Mouse (Mus musculus) adrenal gland, postnatal 25 days (tissue): ENCODE results near the gene Slc45a3. TPM values are rescaled to one million over a fixed set of nuclear protein-coding genes. Genes with fewer than 3 reads are reported as not detected.

Source experiments
- DNase-seq: peaks from one replicate; pipeline ENCODE4 v3.0.0; 2021; ENCODE audit warnings: mixed read lengths
- total RNA-seq: library from RNA; stranded (reverse); gene quantifications from 2 replicates; pipeline ENCODE4 v1.2.3, GENCODE M21; 2021

Gene Slc45a3
- total RNA-seq, 1 experiment from 2014 or later, result 12.6 TPM

GRCm38 (mm10) chr1:131995062-131995461 lies 32.3 kb downstream of the Slc45a3 start:
- DNase-seq, result peak; percentile 56

GRCm38 (mm10) chr1:132000506-132000905 lies 37.7 kb downstream of the Slc45a3 start:
- no peak for DNase-seq

DNA sequence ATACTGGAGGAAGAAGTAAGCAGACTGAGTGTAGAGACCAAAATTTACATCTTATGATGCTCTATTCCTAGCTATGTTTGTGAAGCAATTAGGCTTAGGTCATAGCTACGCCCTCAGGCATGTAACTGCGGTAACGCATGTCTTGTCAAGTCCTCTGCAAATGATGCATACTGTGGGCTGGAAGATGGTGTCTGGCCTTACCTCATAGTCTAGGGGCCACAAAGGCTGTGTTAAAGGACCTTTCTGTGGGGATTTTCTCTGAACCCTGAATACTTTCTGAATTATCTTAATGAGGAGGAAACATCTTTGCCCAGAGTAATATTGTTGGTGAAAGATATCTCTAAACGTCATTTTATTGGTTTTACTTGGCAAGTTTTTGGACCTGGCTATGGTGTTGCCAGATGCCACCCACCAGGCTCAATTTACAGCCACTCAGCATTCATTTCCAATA lies 39.1 kb downstream of the Slc45a3 start:
- DNase-seq, result no peak

DNA sequence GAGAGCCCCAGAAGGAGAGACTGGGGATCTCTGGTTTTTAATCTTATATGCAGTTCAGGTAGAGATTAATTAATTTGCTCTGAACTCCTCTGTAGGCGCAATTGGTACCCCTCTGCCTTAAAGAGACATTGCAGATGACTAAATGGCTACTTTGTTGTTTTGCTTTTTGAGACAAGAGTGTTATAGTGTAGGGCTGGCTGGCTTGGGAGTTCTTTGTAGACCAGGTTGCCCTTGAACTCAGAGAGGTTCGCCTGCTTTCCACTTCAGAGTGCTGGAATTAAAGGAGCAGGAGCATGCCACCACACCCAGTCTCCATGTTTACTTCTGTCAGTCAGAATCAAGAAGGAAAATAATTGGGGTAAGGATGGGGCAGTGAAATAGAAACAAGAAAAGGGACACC lies 40.3 kb downstream of the Slc45a3 start:
- no peak for DNase-seq

DNA sequence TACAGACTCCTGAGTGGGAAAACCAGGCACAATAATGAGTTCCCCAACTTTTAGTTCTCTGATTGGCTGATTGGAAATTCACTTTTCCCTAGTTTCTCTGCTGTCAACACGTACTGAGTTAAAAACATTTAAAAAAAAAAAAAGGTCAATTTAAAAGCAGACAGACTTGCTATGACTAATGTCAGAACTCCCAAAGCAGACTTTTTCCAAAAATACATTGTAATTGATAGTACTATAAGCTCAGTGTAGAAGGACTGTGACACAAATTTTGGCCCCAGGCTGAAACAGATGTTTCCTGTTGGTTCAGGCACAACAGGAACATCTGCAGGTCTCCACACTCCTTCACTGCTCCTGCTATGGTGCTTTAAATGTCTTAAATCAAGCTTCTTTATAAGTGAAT lies 41.0 kb downstream of the Slc45a3 start:
- DNase-seq, result no peak

DNA sequence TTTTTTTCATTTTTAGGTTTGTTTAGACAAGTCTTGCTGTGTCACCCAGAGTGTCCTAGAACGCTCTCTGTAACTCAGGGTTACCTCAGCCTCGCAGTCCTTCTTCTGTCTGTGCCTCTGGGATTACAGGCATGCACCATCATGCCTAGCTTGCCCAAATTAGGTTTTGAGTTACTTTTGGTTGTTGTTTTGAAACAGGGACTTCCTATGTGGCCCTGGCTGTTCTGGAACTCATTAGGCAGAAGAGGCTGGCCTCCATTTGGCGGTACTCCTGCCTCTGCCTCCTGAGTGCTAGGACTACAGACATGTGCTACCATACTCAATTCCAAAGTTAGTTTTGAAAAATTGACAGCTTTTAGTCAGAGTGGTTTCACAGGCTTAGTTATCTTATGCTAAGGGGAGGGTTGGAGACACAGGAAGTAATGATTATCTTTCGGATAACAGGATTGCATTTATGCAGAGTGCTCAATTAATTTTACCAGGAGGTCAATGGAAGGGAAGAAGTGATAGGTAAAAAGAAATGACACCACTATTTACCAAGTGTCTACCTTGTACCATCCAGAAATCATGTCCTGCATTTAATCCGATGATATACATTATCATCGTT lies 41.9 kb downstream of the Slc45a3 start:
- no peak for DNase-seq

- no peak for DNase-seq
Observed at GRCm38 (mm10) chr1:132005466-132005865, 42.7 kb downstream of the Slc45a3 start.

GRCm38 (mm10) chr1:132006046-132006445 lies 43.3 kb downstream of the Slc45a3 start:
- DNase-seq, result peak; percentile 16

DNA sequence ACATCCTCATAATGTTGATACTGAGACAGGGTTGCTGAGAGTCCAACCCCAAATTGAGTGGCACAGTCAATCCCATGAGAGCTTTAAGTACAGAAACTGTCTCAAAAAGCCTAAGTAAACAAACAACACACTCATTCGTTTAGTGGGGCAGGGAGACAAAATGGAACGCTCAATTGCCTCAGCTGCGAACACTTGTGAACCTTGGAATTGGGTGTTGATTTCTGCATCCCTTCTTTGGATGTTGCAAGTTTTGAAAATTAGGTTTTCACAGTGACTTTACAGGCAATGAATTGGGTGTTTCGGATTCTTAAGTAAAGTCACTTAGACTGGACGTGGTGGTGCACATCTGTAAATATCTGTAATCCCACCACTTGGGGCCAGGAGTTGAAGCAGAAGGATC lies 44.0 kb downstream of the Slc45a3 start:
- DNase-seq, result no peak

DNA sequence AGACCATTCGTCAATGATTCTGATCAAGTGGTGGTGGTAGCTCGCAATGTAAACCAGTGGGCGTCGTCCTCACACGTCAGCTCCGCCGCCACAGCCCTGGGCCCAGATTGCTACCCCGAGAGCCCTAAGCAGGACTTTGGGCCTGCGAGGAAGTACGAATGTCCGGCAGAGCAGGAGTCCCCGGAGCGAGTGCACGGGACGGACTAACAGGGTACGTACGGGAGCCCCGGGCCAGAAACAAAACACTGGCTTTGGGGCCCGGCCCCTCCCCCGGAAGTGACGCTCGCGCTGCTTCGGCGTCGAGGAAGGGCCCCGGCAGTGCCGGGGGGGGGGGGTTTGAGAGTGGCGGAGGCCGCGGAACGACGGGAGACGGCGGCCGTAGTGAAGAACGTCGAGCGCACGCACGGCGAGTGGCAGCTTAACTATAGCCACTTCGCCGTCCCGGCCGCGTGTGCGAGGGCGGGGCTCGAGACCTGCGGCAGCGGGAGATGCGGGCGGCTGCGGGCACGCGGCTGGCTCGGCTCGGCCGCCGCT lies 44.6 kb downstream of the Slc45a3 start, which contains the start of gene Elk4:
TSS of gene Elk4 (plus strand) at position 326 of the 534 bp plus-strand sequence.
- peak; percentile 94 for DNase-seq

GRCm38 (mm10) chr1:132007828-132008827 lies 45.4 kb downstream of the Slc45a3 start:
- DNase-seq, result peak; percentile 92

- DNase-seq, result no peak
Observed at GRCm38 (mm10) chr1:132008881-132009644, 46.3 kb downstream of the Slc45a3 start.

- no peak for DNase-seq
Observed at GRCm38 (mm10) chr1:132010632-132011501, 48.1 kb downstream of the Slc45a3 start.

DNA sequence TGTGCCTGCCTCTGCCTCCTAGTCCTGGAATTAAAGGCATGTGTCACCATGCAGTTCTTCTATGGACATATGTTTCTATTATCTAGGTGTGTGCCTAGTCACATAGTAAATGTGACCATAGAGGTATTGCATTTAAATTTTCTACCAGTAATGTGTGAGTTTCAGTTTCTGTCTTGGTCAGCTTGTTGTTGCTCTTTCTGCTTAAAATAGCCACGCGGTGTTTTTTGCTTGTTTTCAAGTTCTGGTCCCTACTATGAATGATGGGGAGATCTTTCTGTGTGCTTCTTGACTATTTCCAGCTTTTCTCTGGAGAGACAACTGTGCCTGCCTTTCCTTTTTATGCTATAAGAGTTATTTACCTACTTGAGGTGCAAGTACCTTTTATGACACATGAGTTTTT lies 49.0 kb downstream of the Slc45a3 start:
- no peak for DNase-seq

GRCm38 (mm10) chr1:132012861-132013260 lies 50.1 kb downstream of the Slc45a3 start:
- no peak for DNase-seq

- DNase-seq, result no peak
Observed at GRCm38 (mm10) chr1:132014800-132015199, 52.0 kb downstream of the Slc45a3 start.

DNA sequence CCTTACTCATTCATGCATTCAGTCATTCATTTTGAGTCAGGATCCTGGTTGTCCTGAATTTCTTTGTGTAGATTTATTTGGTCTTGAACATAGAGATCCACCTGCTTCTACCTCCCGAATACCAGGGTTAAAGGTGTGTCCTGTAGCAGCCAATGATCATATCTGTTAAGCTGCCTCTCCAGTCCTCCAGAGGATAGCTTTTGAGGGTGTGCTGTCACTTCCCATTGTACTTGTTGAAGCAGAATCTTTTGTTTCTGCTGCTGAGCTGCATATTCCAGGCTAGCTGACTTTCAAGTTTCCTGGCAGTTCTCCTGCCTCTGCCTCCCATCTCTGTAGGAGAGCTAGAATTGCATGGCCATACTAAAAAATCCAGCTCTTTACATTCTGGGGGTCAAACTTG lies 53.9 kb downstream of the Slc45a3 start:
- no peak for DNase-seq

GRCm38 (mm10) chr1:132019876-132020275 lies 57.1 kb downstream of the Slc45a3 start:
- no peak for DNase-seq

DNA sequence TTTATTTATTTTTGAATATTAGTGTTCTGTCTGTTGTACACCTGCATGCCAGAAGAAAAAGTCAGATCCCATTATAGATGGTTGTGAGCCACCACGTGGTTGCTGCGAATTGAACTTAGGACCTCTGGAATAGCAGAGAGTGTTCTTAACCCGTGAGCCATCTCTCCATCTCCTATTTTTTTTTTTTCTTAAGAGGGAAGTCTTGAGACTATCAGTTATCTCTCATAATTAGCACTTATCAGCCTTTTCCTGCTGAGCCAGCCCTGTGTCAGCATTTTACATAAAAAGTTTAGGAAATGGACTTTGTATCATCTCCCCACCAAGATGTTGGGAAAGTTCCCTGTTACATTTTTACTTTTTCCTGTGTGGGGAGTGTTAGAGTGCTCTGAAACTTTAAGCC lies 59.3 kb downstream of the Slc45a3 start:
- no peak for DNase-seq

GRCm38 (mm10) chr1:132026925-132027646 lies 64.3 kb downstream of the Slc45a3 start:
- DNase-seq, result no peak

DNA sequence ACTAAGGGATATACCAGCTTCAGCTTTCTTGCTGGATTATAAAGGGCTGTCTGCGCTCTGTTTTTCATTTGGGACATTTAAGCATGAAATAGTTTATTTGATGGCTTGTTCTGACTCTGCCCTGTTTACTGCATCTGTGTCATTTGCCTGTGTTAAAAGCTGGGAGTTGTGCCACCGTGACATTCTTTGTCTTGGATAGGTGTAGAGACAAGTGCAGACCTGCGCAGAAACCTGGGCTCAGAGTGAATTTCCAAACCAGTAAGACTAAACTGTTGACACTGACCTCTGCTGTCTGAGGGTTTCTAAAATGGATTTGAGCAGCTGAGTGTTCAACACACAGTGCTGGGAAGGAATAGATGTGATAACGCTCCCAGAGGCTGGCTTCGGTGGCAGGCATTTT lies 65.2 kb downstream of the Slc45a3 start:
- DNase-seq, result no peak
